Mouse (Mus musculus) left cerebral cortex, adult 9 months (tissue): ENCODE measurements around the gene Prps1l3.
"Not testable (repeated sequence)": the region's sequence is repeated elsewhere in the genome, so short reads cannot be mapped to it uniquely, and the experiment has no call there.

Source experiments
- DNase-seq, 2 experiments: peaks; one replicate each; pipeline ENCODE4 v3.0.0; 2022; ENCODE audit warnings: low spot score in 2 of 2

Gene Prps1l3

DNA sequence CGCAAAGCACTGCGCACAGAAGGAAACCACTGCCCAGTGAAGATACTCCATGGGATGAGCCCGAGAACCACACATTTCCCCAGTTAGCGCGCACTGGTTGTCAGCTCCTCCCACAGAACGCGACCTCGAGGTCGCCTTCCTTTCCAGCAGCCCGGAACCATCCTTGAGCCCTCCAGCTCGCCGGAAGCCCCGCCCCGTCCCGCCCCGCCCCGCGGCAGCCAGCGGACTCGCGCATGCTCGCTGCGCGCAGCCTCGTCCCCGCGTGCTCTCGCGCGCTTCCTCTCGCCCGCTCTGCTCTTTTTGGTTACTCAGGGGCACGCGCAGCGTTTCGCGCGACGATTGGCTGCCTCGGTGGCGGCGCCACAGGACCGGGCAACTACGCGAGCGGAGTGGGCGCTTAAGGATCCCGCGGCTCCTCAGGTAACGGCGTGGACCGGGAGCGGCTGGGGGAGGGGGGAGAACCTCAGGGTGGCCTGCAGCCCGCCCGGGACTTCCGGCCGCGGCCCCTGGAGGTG, at the start of gene Prps1l3, which contains the start of gene Mipol1:
Gene Prps1l3 (plus strand): TSS at position 221 of the 515 bp plus-strand sequence.
Gene Mipol1 (plus strand): TSS at position 236 of the 515 bp plus-strand sequence.
- DNase-seq, result peak; percentile 65 to 86

DNA sequence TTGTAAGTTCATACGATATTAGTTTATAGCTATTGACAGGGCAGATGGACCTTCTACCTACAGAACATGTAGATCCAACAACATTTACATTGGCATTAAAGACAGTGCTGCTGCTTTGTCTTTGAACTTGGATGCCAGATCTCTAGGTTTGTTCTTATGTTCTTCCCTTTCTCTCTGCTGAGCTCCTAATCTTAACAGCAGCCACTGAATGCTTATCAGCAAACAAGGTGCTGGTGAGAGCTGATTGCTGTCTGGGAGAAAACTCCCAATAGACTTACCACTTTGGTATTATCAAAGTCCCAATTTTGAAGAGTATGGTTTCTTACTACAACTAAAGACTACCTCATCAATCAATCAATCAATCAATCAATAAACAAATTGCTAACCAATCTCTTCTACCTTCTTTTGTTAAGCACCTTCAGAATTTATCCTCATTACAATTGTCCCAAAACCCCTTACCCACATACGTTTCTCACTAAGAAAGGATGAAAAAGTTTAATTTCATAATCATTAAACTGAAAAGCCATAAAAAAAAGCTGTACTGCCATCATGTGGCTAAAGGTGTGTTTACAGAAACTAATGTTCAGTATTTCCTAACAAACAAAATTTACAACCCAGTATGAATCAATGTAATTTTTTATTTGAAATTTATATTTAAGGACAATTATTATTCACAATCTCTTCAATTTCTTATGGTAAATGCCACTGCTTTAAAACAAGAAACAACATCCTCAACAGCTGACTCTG, 45.6 kb upstream of the Prps1l3 start:
- no peak for DNase-seq

DNA sequence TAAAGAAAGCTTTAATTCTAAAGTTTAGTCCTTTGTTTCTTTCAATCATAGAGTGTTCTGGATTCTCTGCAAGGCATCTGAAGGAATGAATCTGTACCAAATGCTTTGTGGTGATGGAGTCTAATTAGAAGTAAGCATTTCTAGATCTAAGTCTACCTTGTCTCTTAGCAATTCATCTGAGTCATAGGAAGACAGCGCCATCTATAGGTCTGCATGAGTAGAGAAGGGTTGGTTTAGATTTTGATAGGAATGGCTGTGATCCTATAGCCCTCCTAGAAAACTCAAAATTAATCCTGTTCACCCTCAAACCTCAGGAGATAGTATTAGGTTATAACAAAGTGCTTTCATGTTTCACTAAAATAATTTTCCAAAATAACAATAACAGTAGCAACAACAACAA, 44.7 kb upstream of the Prps1l3 start:
- DNase-seq, result no peak

DNA sequence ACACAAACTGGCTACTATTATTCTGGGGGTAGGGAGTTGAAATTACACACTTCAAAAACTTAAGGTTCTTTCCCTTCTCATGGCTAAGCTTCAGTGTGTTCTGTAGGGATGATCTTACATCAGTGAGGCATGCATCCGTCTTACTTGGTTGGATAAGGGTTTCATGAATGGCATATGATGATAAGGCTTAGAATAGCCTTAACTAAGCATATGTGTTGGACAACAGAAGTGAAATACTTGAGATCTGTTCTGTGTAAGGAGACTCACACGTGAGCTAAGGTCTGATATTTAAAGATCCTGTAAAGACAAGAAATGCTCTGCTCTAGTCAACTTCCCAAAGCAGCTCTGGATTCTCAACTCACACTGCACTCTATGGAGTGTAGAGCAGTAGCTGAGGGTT, 44.1 kb upstream of the Prps1l3 start:
- no peak for DNase-seq

DNA sequence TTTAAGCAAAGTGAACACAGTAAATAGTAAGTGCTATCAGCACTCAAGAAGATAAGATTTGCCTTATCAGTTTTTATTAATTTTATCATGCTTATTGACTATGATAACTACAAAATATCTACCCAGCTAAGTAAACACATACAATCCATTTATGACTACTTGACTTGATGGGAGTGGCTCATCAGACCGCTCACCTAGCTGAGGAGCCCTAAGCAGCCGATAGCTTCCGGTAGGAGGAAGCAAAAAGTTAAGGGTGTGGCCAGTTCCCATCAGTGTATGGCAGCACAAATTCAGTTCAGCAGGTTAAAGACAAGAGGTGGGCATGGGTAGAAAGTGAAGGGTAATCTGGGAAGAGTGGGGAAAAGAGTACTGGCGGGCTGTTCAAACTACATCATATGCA, 43.2 kb upstream of the Prps1l3 start:
- no peak for DNase-seq

DNA sequence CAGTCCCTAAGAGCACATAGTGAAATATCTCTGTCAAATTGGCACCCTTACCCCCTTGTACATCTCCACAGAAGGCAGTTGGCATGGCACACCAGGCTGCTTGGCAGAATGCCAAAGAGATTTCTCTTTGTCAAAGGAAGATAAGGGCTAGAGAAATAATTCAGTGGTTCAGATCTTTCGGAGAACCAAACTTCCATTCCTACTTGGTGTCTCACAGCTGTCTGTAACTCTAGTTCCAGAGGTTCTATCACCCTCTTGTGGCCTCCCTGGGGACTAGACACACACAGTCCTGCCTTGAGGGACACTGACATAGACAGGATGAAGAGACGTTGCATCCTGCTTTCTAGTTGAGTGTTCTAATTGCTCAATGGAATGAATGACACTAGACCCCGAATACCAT, 35.6 kb upstream of the Prps1l3 start:
- DNase-seq, result no peak

DNA sequence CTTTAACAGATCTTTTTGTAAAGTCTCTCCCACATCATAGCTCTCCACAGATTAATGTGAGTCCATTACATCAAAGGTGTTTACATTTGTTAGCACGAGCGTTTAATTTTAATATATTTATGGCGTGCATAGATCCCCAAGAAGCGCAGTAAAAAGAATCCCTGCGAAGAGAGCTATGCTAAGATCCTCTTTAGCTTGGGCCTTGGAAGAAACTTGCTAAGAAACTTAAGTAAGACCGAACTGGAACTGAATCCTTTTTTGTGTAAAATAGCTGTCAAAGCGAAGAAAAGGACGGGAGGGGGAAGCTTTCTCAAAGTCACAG, 34.0 kb upstream of the Prps1l3 start:
- DNase-seq, result no peak

DNA sequence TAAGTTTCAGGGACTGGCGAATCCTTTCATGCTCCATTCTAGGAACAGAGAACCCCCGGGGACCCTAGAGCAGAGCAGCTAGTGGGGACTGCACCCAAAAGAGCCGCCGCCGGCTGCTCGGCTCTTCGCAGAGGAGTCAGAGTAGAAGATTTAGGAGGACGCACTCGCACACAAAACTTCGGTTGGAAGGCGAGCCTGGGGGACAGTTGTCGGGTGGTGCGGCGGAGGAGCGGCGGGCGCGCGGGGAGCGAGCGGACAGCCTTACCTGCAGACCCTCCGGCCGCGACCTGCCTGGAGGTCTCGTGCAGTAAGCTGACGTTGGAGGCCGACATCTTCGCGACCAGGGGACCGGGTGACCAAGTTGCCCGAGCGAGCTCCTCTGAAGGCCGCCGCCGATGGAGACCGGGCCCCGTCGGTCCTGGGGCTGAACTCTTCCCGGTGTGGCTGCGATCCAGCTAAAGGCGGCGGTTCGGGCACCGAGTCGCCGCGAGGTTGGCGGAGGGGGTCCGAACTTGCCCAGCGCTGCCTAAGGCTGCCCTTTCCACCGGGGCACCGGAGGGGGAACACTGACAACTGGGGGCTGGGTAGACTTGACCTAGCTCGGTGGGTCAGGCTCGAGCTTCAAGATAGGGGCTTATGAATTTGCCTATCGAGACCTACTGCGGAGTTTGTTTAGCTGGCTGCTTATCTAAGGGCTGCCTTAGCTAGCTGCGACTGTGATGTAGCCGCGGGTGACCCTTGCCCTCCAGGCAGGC, 33.4 kb upstream of the Prps1l3 start:
- no peak for DNase-seq

DNA sequence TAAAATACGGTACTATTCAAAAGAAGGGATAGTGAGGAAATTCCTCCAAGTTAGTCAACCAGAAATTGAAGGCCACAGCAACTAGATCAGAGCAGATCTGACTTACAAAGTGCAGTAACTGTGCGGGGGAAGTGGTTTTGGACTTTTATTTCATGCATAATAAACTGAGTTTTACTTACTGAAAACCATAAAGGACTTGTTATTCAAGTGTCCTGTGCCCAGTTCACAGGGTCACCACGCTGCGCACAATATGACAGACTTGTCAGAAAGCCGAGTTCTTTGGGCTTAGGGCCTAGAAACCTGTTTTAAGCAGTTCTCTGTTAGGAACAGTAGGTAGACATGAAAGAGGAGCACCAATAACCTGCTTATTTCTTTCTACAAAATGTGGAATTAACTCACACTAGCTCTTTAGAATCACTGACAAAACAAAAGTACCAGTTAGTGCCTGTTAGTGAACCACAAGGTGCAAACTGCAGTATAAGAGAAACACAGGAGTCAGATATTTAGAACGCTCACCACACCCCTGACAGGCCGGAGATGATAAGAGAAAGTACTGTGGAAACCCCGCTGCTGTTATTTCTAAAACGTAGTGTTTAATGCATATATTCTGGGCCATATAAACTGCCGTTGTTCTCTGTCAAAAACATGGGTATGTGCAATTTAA, 32.7 kb upstream of the Prps1l3 start, which contains the start of gene Slc25a21:
Gene Slc25a21 (minus strand): TSS at position 110 of the 664 bp plus-strand sequence.
- no peak for DNase-seq

DNA sequence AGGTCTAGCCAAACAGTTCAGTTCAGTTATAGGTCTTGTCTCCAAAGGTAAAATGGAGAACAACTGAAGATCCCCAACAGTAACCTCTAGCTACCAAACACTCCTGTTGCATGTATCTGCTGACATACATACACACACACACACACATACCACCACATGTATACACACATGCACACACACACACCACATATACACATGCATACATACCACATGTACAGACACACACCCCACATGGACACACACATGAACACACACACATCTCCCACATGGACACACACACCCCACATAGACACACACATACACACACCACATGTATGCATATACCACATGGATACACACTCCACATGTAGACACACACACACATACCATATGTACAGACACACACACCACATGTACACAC, 31.9 kb upstream of the Prps1l3 start:
- DNase-seq, result no peak

DNA sequence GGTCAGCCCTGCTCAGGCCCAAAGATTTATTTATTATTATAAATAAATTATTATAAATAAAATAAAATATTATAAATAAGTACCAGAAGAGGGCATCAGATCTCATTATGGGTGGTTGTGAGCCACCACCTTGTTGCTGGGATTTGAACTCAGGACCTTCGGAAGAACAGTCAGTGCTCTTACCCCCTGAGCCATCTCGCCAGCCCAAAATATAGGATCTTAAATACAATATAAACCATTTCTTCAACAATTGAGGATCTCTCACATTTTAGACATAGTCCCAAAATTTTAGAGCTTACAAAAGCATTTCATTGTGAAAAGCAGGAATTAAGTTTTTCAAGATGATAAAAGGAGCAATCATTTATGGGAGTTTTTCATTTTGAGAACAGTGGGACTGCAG, 30.8 kb upstream of the Prps1l3 start:
- no peak for DNase-seq

DNA sequence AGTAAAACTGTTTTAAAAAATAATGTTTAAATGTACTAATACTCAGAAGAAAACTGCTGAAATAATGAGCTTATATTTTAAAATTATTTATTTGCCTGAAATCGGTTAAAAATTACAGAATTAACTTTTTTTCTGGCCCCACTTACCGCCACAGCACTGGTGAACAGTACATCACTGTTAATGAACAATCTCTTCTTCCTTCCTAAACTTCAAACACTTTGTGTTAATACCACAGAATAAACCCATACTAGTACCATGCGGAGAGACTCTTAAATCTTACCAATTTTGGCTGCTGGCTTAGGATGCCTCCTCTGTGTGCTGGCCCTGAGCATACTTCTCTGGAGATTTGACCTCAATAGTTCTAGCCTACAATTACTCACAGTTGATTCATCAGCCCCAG, 28.3 kb upstream of the Prps1l3 start:
- DNase-seq, result no peak

DNA sequence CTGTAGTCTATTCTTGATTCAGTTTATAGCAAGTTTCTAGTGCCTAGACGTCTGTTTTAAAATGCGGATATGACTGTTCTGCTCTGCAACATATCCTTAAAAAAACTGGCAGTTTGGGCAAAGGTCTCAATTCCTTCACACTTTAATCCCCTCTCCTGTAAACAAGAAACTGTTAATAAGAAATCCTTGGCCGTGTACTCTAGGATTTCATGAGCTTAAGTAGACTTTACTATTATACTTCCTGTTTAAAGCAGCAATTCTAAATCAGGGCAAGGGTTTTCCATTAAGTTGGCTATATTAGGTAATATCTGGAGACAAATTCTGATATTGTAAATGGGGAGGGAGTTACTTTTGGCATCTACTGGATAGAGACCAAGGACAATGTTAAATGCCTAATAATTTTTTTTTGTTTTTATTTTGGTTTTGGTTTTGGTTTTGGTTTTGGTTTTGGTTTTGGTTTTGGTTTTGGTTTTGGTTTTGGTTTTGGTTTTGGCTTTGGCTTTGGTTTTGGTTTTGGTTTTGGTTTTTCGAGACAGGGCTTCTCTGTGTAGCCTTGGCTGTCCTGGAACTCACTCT, 25.8 kb upstream of the Prps1l3 start:
- no peak for DNase-seq

DNA sequence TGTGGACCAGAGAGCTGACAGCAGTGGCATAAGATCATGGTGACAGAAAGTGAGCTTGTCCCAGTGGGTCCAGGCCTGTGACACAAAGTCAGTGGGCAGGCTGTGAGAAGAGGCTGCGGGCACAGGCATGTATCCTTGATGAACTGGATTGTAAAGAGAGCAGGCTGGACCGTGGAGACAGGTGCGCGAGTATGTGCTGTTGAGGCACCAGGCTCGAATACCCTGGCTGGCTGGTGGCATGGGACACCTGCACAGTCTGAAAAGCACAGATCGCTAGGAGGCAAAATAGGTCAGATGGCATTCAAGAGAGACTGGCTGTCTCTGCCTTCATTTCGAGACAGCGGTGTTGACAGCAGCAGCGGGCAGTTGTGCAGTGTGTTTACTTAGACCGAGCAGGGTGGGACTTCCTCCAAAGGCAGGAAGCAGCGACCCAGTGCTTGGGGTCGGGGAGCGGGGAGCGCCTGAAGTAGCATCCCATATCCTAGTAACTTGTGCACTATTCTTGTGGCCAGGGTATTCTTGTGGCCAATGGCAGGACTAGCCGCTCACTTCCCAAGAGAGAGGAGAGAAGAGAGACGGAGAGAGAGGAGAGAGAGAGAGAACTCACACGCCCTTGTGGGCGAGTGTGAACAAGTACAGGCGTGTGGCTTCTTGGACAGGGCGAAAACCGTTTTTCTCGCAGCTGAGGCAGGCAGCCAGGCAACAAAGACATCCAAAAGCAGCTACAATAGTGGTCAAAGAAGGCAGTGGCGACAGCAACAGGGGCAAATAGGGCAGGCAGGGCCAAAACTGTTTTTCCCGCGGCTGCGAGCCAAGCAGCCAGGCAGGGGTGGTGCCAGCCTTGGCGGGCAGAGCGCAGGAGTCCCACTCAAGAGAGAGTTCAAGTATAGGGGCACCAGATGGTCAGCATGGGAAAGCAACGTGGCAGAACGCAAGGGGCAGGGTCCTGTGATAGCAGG, 18.6 kb upstream of the Prps1l3 start:
- peak in 1 of 2 experiments; percentile 18 for DNase-seq

DNA sequence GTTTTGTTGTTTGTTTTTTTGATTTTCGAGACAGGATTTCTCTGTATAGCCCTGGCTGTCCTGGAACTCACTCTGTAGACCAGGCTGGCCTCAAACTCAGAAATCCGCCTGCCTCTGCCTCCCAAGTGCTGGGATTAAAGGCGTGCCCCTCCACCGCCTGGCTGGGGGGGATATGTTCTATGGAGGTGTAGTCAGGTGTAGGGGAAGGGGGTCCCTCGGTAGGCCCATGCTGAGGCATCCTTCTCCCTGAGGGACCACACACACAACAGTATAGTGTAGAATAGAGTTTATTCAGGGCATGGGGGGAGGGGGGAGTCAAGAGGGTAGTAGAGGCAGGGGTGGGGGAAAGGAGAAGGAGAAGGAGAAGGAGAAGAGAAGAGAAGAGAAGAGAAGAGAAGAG, 17.7 kb upstream of the Prps1l3 start:
- not testable (repeated sequence) for DNase-seq

DNA sequence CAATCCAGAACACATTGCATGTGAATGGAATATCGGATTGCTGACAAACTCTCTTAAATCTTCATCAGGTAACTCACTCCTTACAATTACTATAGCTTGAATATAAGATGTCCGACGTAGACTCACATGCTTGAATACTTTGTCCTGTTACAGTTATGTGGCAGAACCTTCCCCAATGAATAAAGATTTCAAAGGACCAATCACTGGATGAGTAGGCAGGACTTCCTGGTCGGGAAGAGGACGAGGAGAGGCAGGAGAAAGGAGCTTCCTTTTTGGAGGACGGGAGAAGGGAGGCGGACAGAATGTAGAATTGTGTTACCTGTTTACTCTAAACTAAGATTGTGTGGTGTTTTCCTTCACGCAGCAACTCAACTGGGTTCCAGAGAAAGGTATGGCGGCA, 3.8 kb upstream of the Prps1l3 start:
- no peak for DNase-seq

DNA sequence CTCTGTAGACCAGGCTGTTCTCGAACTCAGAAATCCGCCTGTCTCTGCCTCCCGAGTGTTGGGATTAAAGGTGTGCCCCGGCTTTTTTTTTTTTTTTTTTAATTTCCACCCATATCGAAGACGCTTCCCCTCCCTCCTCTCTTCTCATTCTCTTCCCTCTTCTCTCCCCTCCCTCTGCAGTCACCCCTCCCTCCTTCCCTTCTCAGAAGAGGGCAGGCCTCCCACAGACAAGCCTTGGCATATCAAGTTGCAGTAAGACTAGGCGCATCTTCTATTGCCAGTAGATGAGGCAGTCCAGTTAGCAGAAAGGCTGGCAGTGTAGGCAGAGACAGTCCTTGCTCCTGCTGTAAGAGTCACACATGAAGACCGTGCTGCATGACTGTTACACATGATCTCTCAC, 2.4 kb upstream of the Prps1l3 start:
- DNase-seq, result no peak

DNA sequence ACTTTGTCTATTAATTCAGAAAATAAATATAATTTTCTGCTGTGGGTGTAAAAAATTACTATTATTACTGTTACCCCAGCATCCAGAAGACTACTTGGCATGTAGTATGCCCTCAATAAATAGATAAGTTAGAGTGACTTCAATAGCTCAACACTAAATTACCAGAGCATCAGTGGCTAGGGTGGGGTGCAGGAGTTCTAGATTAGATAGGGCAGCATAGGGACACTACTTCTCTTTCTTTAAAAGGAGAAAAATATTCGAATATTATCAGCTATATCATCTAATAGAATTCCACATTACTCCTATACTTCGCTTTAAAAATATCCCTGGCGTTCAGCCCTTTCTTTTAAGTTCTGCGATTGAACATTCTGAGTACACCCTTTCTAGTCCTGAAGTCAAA, 509 bp upstream of the Prps1l3 start:
- no peak for DNase-seq

DNA sequence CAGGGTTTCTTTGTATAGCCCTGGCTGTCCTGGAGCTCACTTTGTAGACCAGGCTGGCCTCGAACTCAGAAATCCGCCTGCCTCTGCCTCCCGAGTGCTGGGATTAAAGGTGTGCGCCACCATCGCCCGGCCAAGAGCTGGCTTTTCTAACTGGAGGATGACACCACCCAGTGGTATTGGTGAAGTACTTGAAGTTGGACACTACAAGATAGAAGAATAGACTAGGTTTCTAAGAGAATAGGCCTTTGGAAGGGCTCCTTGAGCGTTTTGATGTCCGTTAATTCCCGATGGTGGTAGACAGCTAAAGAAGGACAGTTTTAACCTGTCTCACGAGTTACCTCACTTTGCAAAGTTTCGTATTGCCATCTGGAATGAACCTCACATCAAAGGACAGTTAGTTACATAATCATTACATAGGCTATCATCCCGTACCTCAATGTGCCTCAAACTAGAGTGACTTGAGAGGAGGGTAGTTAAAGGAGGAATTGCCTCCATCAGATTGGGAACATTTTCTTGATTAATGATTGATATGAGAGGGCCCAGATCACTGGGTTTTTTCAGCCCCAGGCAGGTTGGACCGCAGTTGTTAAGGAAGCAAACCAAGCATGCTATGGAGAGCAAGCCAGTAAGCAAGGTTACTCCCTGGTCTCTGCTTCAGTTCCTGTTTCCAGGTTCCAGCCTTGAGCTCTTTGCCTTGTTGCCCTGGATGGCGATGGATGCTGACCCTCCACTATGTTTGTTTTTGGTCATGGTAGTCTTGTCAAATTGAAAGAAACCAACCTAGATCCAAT, 1.1 kb downstream of the Prps1l3 start:
- DNase-seq, result no peak

DNA sequence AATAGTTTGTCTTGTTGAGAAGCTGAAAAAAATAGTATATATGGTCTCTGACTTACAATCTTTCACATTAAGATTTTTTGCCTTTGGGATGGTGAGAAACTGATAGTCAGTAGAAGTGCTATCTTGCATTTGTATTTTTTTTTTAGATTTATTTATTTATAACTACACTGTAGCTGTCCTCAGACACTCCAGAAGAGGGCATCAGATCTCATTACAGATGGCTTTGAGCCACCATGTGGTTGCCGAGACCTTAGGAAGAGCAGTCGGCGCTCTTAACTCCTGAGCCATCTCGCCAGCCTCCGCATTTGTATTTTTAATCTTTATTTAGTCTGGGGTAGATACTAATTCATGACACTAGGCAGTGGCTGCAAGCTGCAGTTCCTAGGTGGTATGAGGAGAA, 3.2 kb downstream of the Prps1l3 start:
- no peak for DNase-seq
